Mouse (Mus musculus) hindbrain, embryonic 16.5 days (tissue): Measurements from ENCODE around the gene Gm4778. TPM values are rescaled to one million over a fixed set of nuclear protein-coding genes. Genes with fewer than 3 reads are reported as not detected.

Experiments
- polyA plus RNA-seq: library from polyadenylated mRNA; unstranded; fragments of >200 nt; fragmentation: Nextera tagmentation; extraction: Ambion mirVana; gene quantifications from 2 replicates; pipeline ENCODE4 v1.2.1, GENCODE M21; 2015

Gm4778 gene
- polyA plus RNA-seq, 1 experiment from 2014 or later, result not detected

Other genes with a start within 250 kb of the Gm4778 start
- not detected in 2 replicates for gene Gm9125, start 209.2 kb upstream of the Gm4778 start, polyA plus RNA-seq
- not detected in 2 replicates for gene Gm10697, start 191.4 kb upstream of the Gm4778 start, polyA plus RNA-seq
- gene Gm10696, start 85.8 kb upstream of the Gm4778 start, polyA plus RNA-seq, result not detected in 2 replicates
- gene Gm5286, start 67.3 kb upstream of the Gm4778 start, polyA plus RNA-seq, result 0.12 TPM in 1 of 2 replicates, not detected in the other
- 63.7 and 72.1 TPM in 2 replicates for gene Them4, start 46.1 kb downstream of the Gm4778 start, polyA plus RNA-seq
- gene Them5, start 78.1 kb downstream of the Gm4778 start, polyA plus RNA-seq, result 0.29 TPM in 1 of 2 replicates, not detected in the other
- 1.6 and 1.8 TPM in 2 replicates for gene C2cd4d, start 98.4 kb downstream of the Gm4778 start, polyA plus RNA-seq
- gene Rorc, start 108.8 kb downstream of the Gm4778 start, polyA plus RNA-seq, result 0.36 and 0.54 TPM in 2 replicates
- gene Lingo4, start 134.5 kb downstream of the Gm4778 start, polyA plus RNA-seq, result 1.7 and 2.3 TPM in 2 replicates
- 51.1 and 54.8 TPM in 2 replicates for gene Tdrkh, start 149.2 kb downstream of the Gm4778 start, polyA plus RNA-seq
- gene Mrpl9, start 179.3 kb downstream of the Gm4778 start, polyA plus RNA-seq, result 63.7 and 64.5 TPM in 2 replicates
- 0.90 and 1.7 TPM in 2 replicates for gene Oaz3, start 179.9 kb downstream of the Gm4778 start, polyA plus RNA-seq
- gene Celf3, start 214.3 kb downstream of the Gm4778 start, polyA plus RNA-seq, result 184 and 191 TPM in 2 replicates
- 14.0 and 17.8 TPM in 2 replicates for gene Riiad1, start 216.3 kb downstream of the Gm4778 start, polyA plus RNA-seq